Mouse (Mus musculus) adrenal gland, adult 10 weeks (tissue): Measurements from ENCODE around the gene Olfr804. TPM values are rescaled to one million over a fixed set of nuclear protein-coding genes. Genes with fewer than 3 reads are reported as not detected.

Experiments
- polyA plus RNA-seq: library from polyadenylated mRNA; stranded (reverse); fragments of 350-450 nt; fragmentation: Illumina TruSeq; extraction: RNeasy Lipid Tissue Mini Kit (QIAGEN cat#74804); gene quantifications from one replicate; pipeline ENCODE4 v1.2.3, GENCODE M21; 2014; ENCODE audit warnings: low read depth, low replicate concordance

Olfr804 gene
- polyA plus RNA-seq = not detected

GRCm38 (mm10) chr10:129702910-129703309, at the start of gene Olfr804:
Gene Olfr804, plus strand, starts transcription at chr10:129703210.

GRCm38 (mm10) chr10:129657394-129657793, 45.6 kb upstream of the Olfr804 start, which contains the start of gene Olfr800:
Gene Olfr800, plus strand, starts transcription at chr10:129657694.

GRCm38 (mm10) chr10:129673765-129674164, 29.2 kb upstream of the Olfr804 start, which contains the start of gene Olfr801:
Gene Olfr801, minus strand, starts transcription at chr10:129673865.

GRCm38 (mm10) chr10:129688069-129688468, 14.9 kb upstream of the Olfr804 start, which contains the start of gene Olfr802:
Gene Olfr802, minus strand, starts transcription at chr10:129688169.

GRCm38 (mm10) chr10:129694186-129694585, 8.8 kb upstream of the Olfr804 start, which contains the start of gene Olfr803:
Gene Olfr803, minus strand, starts transcription at chr10:129694286.

GRCm38 (mm10) chr10:129729275-129729674, 26.3 kb downstream of the Olfr804 start, which contains the start of gene Olfr805:
Gene Olfr805, minus strand, starts transcription at chr10:129729375.

GRCm38 (mm10) chr10:129741821-129742220, 38.8 kb downstream of the Olfr804 start, which contains the start of gene Olfr806:
Gene Olfr806, minus strand, starts transcription at chr10:129741921.

GRCm38 (mm10) chr10:129757693-129758092, 54.7 kb downstream of the Olfr804 start, which contains the start of gene Olfr807:
Gene Olfr807, minus strand, starts transcription at chr10:129757793.

Other genes with a start within 250 kb of the Olfr804 start
- not detected for gene Olfr787, start 241.3 kb upstream of the Olfr804 start, polyA plus RNA-seq
- gene Olfr788, start 232.2 kb upstream of the Olfr804 start, polyA plus RNA-seq = not detected
- not detected for gene Olfr789, start 218.5 kb upstream of the Olfr804 start, polyA plus RNA-seq
- gene Olfr790, start 204.7 kb upstream of the Olfr804 start, polyA plus RNA-seq = not detected
- gene Olfr791, start 181.4 kb upstream of the Olfr804 start, polyA plus RNA-seq = not detected
- not detected for gene Olfr792, start 164.0 kb upstream of the Olfr804 start, polyA plus RNA-seq
- gene Olfr794, start 135.6 kb upstream of the Olfr804 start, polyA plus RNA-seq = not detected
- not detected for gene Olfr796, start 90.6 kb upstream of the Olfr804 start, polyA plus RNA-seq
- gene Olfr798, start 75.3 kb upstream of the Olfr804 start, polyA plus RNA-seq = not detected
- gene Olfr799, start 65.7 kb upstream of the Olfr804 start, polyA plus RNA-seq = not detected
- not detected for gene Olfr800, start 45.5 kb upstream of the Olfr804 start, polyA plus RNA-seq
- not detected for gene Olfr801, start 29.3 kb upstream of the Olfr804 start, polyA plus RNA-seq
- not detected for gene Olfr802, start 15.0 kb upstream of the Olfr804 start, polyA plus RNA-seq
- gene Olfr803, start 8.9 kb upstream of the Olfr804 start, polyA plus RNA-seq = not detected
- gene Olfr805, start 26.2 kb downstream of the Olfr804 start, polyA plus RNA-seq = not detected
- gene Olfr806, start 38.7 kb downstream of the Olfr804 start, polyA plus RNA-seq = not detected
- gene Olfr807, start 54.6 kb downstream of the Olfr804 start, polyA plus RNA-seq = not detected
- not detected for gene Olfr808, start 62.3 kb downstream of the Olfr804 start, polyA plus RNA-seq
- not detected for gene Olfr809, start 71.4 kb downstream of the Olfr804 start, polyA plus RNA-seq
- not detected for gene Olfr810, start 91.7 kb downstream of the Olfr804 start, polyA plus RNA-seq
- gene Olfr811, start 101.2 kb downstream of the Olfr804 start, polyA plus RNA-seq = not detected
- not detected for gene Olfr812, start 142.9 kb downstream of the Olfr804 start, polyA plus RNA-seq
- not detected for gene Olfr813, start 152.2 kb downstream of the Olfr804 start, polyA plus RNA-seq
- not detected for gene Olfr814, start 176.6 kb downstream of the Olfr804 start, polyA plus RNA-seq
- gene Olfr815, start 202.7 kb downstream of the Olfr804 start, polyA plus RNA-seq = not detected
- not detected for gene Olfr816, start 212.4 kb downstream of the Olfr804 start, polyA plus RNA-seq
- not detected for gene Olfr818, start 245.9 kb downstream of the Olfr804 start, polyA plus RNA-seq